Mouse (Mus musculus): Measurements from ENCODE around the gene Scamp4.
"Not testable (repeated sequence)": the region's sequence is repeated elsewhere in the genome, so short reads cannot be mapped to it uniquely, and the experiment has no call there.

The Scamp4 gene

GRCm38 (mm10) chr10:80578911-80579310 lies 23.8 kb upstream of the Scamp4 start:
- DNase-seq, result peak; percentile 81

- DNase-seq, result no peak
These were observed 19.6 kb upstream of the Scamp4 start for GRCm38 (mm10) chr10:80583047-80583446.

- DNase-seq, result peak; percentile 86
These were observed 18.6 kb upstream of the Scamp4 start for GRCm38 (mm10) chr10:80584045-80584488.

GRCm38 (mm10) chr10:80584642-80585552 lies 17.8 kb upstream of the Scamp4 start:
- DNase-seq, result no peak

- no peak for DNase-seq
These were observed 17.1 kb upstream of the Scamp4 start for GRCm38 (mm10) chr10:80585581-80585980.

GRCm38 (mm10) chr10:80586407-80587304 lies 16.0 kb upstream of the Scamp4 start:
- DNase-seq, result no peak

- peak; percentile 69 for DNase-seq
These were observed 15.4 kb upstream of the Scamp4 start for GRCm38 (mm10) chr10:80587305-80587657.

GRCm38 (mm10) chr10:80589127-80589878 lies 13.4 kb upstream of the Scamp4 start:
- no peak for DNase-seq

DNA sequence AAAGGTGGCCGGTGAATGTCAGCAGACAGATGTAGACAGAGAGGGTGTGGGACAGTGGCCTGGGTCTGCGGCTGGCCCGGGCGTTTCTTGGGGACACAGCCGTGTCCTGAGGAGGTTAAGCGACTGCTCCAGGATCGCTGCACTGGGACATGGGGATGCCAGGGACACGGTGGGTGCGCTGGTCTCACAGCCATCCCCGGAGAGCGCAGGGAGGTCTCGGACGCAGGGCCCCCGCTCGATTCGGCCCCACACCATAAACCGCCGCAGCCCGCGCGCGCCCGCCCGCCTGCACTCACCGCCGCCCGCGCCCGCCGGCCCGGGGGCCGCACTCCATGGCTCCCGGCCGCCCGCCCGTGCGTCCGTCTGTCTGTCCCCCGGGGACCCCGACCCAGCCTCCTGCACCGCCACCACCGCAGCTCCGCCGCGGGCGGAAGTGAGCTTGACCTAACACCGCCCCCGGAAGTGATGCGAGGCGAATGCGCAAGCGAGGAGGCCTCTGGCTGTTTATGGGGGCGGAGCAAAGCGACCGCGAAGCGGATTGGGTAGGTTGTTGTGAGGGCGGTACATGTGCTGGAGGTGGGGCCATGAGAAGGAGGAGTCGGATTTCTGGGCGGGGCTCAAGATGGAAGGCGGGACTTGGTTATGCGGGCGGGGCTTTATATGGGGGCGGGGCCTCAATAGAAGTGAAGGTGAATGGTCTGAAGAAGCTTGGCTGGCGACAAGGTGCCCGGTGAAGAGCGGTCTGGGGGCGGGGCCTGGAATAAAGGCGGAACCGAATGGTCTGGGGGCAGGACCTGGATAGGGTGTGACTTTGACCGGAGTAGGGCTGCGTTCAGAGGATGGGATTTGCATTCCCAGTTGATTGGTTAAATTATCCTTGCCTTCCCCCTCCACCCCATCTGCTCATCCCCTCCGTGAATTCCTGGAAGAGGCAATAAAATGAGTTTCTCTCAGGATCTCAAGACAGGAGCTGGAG lies 12.5 kb upstream of the Scamp4 start, which contains the start of gene Abhd17a:
TSS of gene Abhd17a (minus strand) at position 463 of the 976 bp plus-strand sequence.
- peak; percentile 98 for DNase-seq

DNA sequence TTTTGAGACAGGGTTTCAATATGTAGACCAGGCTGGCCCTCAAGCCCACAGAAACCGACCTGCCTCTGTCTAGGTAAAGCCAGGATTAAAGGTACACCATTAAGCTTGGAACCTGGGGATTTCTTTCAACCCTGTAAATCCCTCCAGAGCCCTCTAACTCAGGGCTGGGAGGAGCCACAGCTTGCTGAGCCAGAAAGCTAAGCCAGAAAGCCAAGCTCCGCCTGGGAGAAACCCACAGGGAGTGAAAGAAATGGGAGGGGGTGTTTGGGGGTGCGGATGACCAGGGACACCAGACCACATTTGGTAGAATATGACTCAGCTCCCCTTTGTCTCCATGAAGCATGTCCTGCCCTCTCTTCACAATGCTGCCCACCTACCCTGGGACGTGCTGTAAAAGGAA lies 6.4 kb upstream of the Scamp4 start:
- no peak for DNase-seq

DNA sequence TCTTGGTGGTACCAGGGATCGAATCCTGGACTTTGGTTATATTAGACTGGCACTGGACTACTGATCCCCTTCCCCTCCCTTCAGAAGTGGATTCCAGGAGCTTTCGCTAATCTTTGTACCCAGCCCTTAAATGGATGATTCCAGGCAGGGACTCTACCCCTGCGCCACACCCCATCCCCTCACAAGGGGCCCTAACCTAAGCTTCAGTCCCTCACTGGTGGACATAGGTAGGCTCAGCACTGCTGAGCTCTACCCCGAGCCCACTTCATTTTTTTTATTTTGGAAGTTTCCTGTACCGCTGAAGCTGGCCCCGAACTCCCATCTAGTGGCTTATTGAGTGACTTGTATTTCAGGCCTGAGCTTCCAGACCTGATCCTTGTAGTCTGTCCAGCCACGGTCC lies 692 bp downstream of the Scamp4 start:
- DNase-seq, result no peak

- no peak for DNase-seq
These were observed 1.4 kb downstream of the Scamp4 start for GRCm38 (mm10) chr10:80604001-80604509.

DNA sequence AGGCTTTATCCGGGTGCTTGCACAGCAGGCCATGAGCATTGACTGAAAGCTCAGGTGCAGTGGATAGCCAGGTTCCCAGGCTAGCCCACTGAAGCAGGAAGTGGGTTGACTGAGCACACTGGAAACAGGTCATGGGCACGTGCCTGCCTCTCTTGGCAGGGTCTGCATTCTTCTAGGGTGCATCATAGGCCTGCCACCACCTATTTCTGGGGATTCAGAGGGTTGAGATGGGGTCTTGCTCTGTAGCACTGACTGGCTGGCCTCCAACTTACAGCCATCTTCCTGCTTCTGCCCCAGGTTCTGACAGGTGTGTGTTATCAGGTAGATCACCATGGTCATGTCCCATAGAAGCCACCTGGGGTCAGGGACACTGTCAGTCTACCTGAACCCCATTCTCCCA lies 2.3 kb downstream of the Scamp4 start:
- DNase-seq, result no peak

- not testable (repeated sequence) for DNase-seq
These were observed 3.0 kb downstream of the Scamp4 start, which contains the start of gene Gm49322 for GRCm38 (mm10) chr10:80605721-80606120. TSS of gene Gm49322 (plus strand) at chr10:80606021.

DNA sequence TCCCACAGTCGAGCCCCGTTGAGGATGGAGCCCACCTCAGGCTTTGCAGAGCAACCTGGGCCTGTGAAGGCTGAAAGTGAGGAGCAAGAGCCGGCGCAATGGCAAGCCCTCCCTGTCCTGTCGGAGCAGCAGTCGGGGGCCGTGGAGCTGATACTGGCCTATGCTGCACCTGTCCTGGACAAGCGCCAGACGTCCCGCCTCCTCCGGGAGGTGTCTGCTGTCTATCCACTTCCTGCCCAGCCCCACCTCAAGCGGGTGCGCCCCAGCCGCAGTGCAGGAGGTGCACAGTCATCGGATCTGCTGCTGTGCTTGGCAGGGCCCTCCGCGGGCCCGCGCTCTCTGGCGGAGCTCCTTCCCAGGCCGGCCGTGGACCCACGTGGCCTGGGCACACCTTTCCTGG lies 3.6 kb downstream of the Scamp4 start:
- no peak for DNase-seq

DNA sequence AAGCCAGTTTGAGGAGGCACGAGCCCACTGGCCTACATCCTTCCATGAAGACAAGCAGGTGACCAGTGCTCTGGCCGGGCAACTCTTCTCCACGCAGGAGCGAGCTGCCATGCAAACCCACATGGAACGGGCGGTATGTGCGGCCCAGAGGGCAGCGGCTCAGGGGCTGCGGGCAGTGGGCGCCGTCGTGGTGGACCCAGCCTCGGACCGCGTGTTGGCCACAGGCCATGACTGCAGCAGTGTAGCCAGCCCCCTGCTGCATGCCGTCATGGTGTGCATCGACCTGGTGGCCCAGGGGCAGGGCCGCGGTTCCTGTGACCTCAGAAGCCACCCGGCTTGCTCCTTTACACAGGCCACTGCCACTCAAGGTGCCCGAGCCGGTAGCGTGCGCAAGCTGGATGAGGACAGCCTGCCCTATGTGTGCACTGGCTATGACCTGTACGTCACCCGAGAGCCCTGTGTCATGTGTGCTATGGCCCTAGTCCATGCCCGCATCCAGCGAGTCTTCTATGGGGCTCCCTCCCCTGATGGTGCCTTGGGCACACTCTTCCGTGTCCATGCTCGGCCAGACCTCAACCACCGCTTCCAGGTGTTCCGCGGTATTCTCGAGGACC lies 4.2 kb downstream of the Scamp4 start:
- DNase-seq, result no peak

- DNase-seq, result no peak
These were observed 5.8 kb downstream of the Scamp4 start for GRCm38 (mm10) chr10:80608435-80608834.

DNA sequence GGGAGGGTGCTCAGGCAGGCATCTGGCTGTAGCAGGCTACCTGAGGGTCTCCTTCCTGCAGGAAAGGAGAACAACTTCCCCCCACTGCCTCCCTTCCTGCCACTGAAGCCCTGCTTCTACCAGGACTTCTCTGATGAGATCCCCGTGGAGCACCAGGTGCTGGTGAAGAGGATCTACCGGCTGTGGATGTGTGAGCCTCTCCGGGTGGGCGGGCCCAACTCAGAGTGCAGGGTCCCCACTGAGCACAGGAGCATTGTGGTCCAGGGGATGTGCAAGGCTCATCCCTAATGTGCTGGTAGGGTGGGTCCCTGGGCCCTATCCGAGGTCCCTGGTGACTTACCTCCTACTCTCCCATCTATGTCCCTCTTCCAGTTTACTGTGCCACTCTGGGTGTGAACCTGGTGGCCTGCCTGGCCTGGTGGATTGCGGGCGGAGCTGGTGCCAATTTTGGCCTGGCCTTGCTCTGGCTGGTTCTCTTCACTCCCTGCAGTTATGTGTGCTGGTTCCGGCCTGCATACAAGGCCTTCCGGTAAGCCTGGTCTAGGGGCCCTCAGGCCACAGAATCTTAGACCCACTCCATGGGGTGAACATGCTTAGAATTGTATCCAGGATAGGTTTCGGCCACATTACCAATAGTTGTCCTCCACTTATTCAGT lies 6.7 kb downstream of the Scamp4 start:
- DNase-seq, result no peak

GRCm38 (mm10) chr10:80610116-80610785 lies 7.6 kb downstream of the Scamp4 start:
- no peak for DNase-seq

GRCm38 (mm10) chr10:80611024-80611423 lies 8.4 kb downstream of the Scamp4 start:
- peak; percentile 70 for DNase-seq

All from kidney, adult 9 months (tissue).